Mouse (Mus musculus): ENCODE measurements at regions not wholly inside any gene's neighbourhood (a gene's known extent, or its start where the extent isn't known, plus 50 kb on each side); places are given as distances from the start of the nearest gene placed in this dataset.
"Not testable (repeated sequence)": the region's sequence is repeated elsewhere in the genome, so short reads cannot be mapped to it uniquely, and the experiment has no call there.

GRCm38 (mm10) chr3:5806947-5807575 is 56.5 kb downstream of the Gm8797 start:
- DNase-seq (ENCODE audit: low spot score) = no peak

- DNase-seq (ENCODE audit: low spot score) = no peak
Measured at GRCm38 (mm10) chr3:5811071-5811590, 60.5 kb downstream of the Gm8797 start.

- DNase-seq (ENCODE audit: low spot score) = not testable (repeated sequence)
Measured at GRCm38 (mm10) chr3:5820243-5820642, 69.6 kb downstream of the Gm8797 start.

- DNase-seq (ENCODE audit: low spot score) = peak; percentile 100
Measured at GRCm38 (mm10) chr3:5860237-5860636, 109.6 kb downstream of the Gm8797 start.

- no peak for DNase-seq (ENCODE audit: low spot score)
Measured at GRCm38 (mm10) chr3:5870407-5870806, 119.8 kb downstream of the Gm8797 start.

GRCm38 (mm10) chr3:5879113-5879512 is 128.5 kb downstream of the Gm8797 start:
- no peak for DNase-seq (ENCODE audit: low spot score)

GRCm38 (mm10) chr3:5917536-5917935 is 166.9 kb downstream of the Gm8797 start:
- DNase-seq (ENCODE audit: low spot score) = no peak

GRCm38 (mm10) chr3:5950243-5950642 is 199.6 kb downstream of the Gm8797 start:
- not testable (repeated sequence) for DNase-seq (ENCODE audit: low spot score)

GRCm38 (mm10) chr3:5989011-5989645 is 238.5 kb downstream of the Gm8797 start:
- not testable (repeated sequence) for DNase-seq (ENCODE audit: low spot score)

- DNase-seq (ENCODE audit: low spot score) = no peak
Measured at GRCm38 (mm10) chr3:6004423-6004822, 253.8 kb downstream of the Gm8797 start.

- DNase-seq (ENCODE audit: low spot score) = no peak
Measured at GRCm38 (mm10) chr3:6018749-6019148, 268.1 kb downstream of the Gm8797 start.

- not testable (repeated sequence) for DNase-seq (ENCODE audit: low spot score)
Measured at GRCm38 (mm10) chr3:6041325-6041724, 290.7 kb downstream of the Gm8797 start.

GRCm38 (mm10) chr3:6049472-6050045 is 299.0 kb downstream of the Gm8797 start:
- DNase-seq (ENCODE audit: low spot score) = no peak

GRCm38 (mm10) chr3:6051901-6052300 is 301.3 kb downstream of the Gm8797 start:
- DNase-seq (ENCODE audit: low spot score) = no peak

GRCm38 (mm10) chr3:6083855-6084254 is 333.2 kb downstream of the Gm8797 start:
- DNase-seq (ENCODE audit: low spot score) = no peak

- no peak for DNase-seq (ENCODE audit: low spot score)
Measured at GRCm38 (mm10) chr3:6087267-6087666, 336.7 kb downstream of the Gm8797 start.

GRCm38 (mm10) chr3:6093931-6094330 is 343.3 kb downstream of the Gm8797 start:
- no peak for DNase-seq (ENCODE audit: low spot score)

- not testable (repeated sequence) for DNase-seq (ENCODE audit: low spot score)
Measured at GRCm38 (mm10) chr3:6094410-6094809, 343.8 kb downstream of the Gm8797 start.

- DNase-seq (ENCODE audit: low spot score) = no peak
Measured at GRCm38 (mm10) chr3:6100863-6101262, 350.3 kb downstream of the Gm8797 start.

- no peak for DNase-seq (ENCODE audit: low spot score)
Measured at GRCm38 (mm10) chr3:6102866-6103265, 352.3 kb downstream of the Gm8797 start.

GRCm38 (mm10) chr3:6106659-6107058 is 356.1 kb downstream of the Gm8797 start:
- DNase-seq (ENCODE audit: low spot score) = no peak

- DNase-seq (ENCODE audit: low spot score) = no peak
Measured at GRCm38 (mm10) chr3:6107377-6108155, 357.0 kb downstream of the Gm8797 start.
